Mouse (Mus musculus) liver, adult (tissue): Measurements from ENCODE around the gene Mcm9.

Source experiments
- GATA4 ChIP-seq: IDR thresholded peaks from 2 replicates; pipeline ENCODE4 v1.6.1; 2014; ENCODE audit warnings: mild to moderate bottlenecking, low read length; ENCODE audit not compliant: insufficient replicate concordance

The Mcm9 gene

DNA sequence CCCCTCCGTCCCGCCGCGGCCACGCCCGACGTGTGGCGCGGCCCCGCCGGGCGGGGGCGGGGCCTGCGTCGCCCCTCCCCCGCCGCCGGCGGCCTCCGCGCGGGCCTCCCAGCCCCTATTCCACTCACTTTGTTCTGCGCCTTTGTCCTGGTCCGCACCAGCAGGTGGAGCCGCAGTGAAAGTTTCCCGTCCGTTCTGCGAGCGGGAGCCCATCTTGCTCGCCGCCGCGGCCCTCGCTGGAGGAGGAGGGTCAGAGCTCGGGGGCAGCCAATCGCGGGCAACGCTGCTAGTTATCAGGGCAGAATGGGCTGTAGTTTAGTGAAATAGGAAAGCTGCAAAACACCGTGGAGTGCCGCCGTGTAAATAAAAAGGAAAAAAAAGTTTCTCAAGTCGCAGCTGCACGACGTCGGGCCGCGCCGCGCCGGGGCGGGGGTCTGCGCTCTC is 33.5 kb downstream of the Mcm9 start, which contains the start of gene Asf1a:
Gene Asf1a, plus strand, starts transcription at position 81 of the 444 bp plus-strand sequence.
- TF ChIP-seq GATA4, result peak; percentile 91; the same call in 1 of the 2 replicates

- TF ChIP-seq GATA4, result no peak
These were observed 34.2 kb downstream of the Mcm9 start for GRCm38 (mm10) chr10:53595744-53596676.

DNA sequence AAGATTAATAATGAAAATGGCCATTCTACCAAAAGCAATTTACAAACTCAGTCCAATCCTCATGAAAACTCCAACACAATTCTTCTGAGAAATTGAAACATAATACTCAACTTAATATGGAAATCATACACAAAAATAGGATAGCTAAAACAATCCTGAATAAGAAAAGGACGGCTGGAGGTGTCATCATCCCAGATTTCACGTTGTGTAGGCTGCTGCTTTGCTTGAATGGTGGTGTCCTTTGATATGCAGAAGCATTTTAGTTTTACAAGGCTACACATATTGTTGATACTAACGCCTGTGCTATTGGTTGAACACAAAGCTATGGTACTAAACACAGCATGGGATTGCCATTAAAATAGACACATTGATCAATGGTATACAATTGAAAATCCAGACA is 44.5 kb downstream of the Mcm9 start:
- TF ChIP-seq GATA4, result no peak

DNA sequence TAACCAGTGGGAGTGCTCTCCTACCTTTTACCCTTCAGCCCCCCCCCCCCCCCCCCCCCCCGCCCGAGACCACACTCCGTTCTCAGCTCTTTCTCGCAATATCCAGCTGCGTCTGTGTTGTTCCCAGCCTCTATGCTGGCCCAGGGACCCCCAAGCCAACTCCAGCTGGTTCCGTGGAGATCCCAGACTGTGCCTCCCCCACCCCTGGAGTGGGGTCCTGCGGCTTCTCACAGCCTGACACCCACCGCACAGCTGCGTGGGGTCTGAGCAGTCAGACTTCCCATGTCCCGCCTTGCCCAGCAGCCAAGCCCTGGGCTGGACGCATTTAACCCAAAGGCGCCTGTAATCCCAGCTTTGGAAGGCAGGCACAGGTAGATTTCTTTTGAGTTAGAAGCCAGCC is 49.2 kb downstream of the Mcm9 start:
- TF ChIP-seq GATA4, result no peak

GRCm38 (mm10) chr10:53580621-53581081 is 49.6 kb downstream of the Mcm9 start:
- no peak for TF ChIP-seq GATA4

- no peak for TF ChIP-seq GATA4
These were observed 50.1 kb downstream of the Mcm9 start for GRCm38 (mm10) chr10:53580137-53580536.

GRCm38 (mm10) chr10:53568531-53568930 is 61.7 kb downstream of the Mcm9 start:
- TF ChIP-seq GATA4, result no peak

GRCm38 (mm10) chr10:53565538-53565937 is 64.7 kb downstream of the Mcm9 start:
- TF ChIP-seq GATA4, result no peak

GRCm38 (mm10) chr10:53562001-53562400 is 68.2 kb downstream of the Mcm9 start:
- no peak for TF ChIP-seq GATA4

DNA sequence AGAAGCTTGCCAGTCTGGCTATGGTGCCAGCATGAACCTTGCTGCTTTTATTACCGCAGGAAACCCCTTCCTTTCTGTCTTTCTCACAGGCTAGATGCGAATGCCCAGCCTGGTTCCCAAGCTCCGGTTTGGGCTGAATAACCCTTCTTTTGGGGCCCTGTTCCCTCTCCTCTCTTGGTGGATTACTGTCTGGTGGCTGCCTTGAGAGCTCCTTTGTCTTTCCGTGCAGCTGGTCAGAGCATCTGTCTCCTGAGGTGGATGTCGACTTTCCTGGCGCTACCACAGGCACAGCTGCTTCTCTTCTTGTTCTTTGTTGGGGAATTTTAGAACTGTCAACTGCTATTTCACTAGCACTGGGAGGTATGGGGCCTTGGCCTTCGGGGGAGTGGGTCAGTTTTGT is 92.6 kb downstream of the Mcm9 start:
- TF ChIP-seq GATA4, result no peak

GRCm38 (mm10) chr10:53532297-53532696 is 97.9 kb downstream of the Mcm9 start:
- no peak for TF ChIP-seq GATA4

GRCm38 (mm10) chr10:53527838-53528773 is 102.1 kb downstream of the Mcm9 start:
- no peak for TF ChIP-seq GATA4

GRCm38 (mm10) chr10:53527344-53527743 is 102.9 kb downstream of the Mcm9 start:
- TF ChIP-seq GATA4, result no peak

GRCm38 (mm10) chr10:53526350-53526749 is 103.9 kb downstream of the Mcm9 start:
- TF ChIP-seq GATA4, result no peak

DNA sequence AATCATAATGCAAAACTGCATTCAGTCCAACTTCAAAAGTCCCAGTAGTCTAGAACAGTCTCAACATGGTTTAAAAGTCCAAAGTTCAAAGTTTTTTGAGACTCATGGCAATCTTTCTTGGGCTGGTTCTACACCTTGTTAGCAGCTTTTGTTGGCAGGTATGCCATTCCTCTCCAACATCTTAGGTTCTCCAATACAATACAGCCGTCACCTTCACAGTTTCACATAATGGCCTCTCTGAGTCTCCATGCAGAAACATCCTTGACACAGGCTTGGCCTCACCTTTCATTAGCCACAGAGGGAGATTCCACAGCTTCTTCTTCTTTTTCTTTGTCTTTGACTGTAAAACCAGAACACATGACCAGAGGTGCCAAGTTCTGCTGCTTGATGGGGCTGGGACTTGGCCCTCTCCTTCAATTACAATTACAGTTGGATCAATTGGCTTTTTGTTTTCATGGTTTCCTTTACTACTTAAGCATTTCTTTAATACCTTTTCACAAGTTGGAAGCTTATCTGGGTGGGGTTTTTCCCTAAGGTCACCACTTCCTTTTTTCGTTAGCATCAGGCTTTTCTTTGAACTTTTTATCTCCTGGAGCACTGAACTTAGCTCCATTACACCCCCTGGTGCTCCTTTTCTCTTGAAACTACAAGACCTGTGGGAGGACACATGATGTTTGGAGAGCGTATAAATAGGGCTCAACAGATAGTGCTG is 104.8 kb downstream of the Mcm9 start:
- no peak for TF ChIP-seq GATA4
